Mouse (Mus musculus) CH12.LX (cell line): ENCODE data around the gene Dcst2. TPM values are rescaled to one million over a fixed set of nuclear protein-coding genes. Genes with fewer than 3 reads are reported as not detected.
A peak's percentile ranks its signal among the peaks of the same experiment; 100 is the strongest.

Experiments used
- DNase-seq: peaks from one replicate; pipeline ENCODE4 v3.0.0-alpha.2; 2013; ENCODE audit errors: extremely low read depth
- H3K27ac ChIP-seq: 2 replicates; pipeline ENCODE4 v1.5.1; 2012; ENCODE audit warnings: low read depth, mild to moderate bottlenecking, control low read depth, moderate library complexity; ENCODE audit not compliant: insufficient read depth
- H3K27me3 ChIP-seq: replicated peaks from 2 replicates; pipeline ENCODE3; 2012; ENCODE audit warnings: inconsistent platforms
- H3K36me3 ChIP-seq, 2 experiments: replicated peaks in 1 of 2; 2 replicates each; pipeline versions ENCODE3 to v1.6.1; 2012; ENCODE audit warnings: inconsistent platforms in 1 of 2, low read length in 1 of 2, mild to moderate bottlenecking in 1 of 2, mixed read lengths in 1 of 2, moderate library complexity in 1 of 2; ENCODE audit not compliant: control insufficient read depth in 1 of 2, insufficient read depth in 1 of 2
- H3K4me1 ChIP-seq, 2 experiments: 2 replicates each; pipeline ENCODE4 v1.6.1; 2012; ENCODE audit warnings: inconsistent platforms in 1 of 2, moderate library complexity in 1 of 2; ENCODE audit not compliant: insufficient read depth in 2 of 2, control insufficient read depth in 1 of 2
- H3K4me2 ChIP-seq: 2 replicates; pipeline ENCODE4 v1.6.1; 2012; ENCODE audit warnings: low read depth, mild to moderate bottlenecking, control low read depth; ENCODE audit not compliant: poor library complexity, insufficient read depth, severe bottlenecking
- H3K4me3 ChIP-seq, 3 experiments: fragments of 150-350 bp in 1 of 3; sonication (generic) in 1 of 3; replicated peaks in 1 of 3; 2 replicates each; pipeline versions ENCODE3 to v1.5.1; 2011 to 2012; ENCODE audit warnings: low read depth in 2 of 3, low read length in 2 of 3, mild to moderate bottlenecking in 2 of 3, moderate library complexity in 2 of 3, control low read depth in 1 of 3, improper control_type of control experiment in 1 of 3, inconsistent platforms in 1 of 3, mixed read lengths in 1 of 3; ENCODE audit not compliant: poor library complexity in 1 of 3
- H3K79me2 ChIP-seq: replicated peaks from 2 replicates; pipeline ENCODE4 v1.6.1; 2012; ENCODE audit warnings: mild to moderate bottlenecking, moderate library complexity; ENCODE audit not compliant: control insufficient read depth, poor library complexity, insufficient read depth, severe bottlenecking; ENCODE audit errors: extremely low read depth
- H3K9ac ChIP-seq: 2 replicates; pipeline ENCODE4 v1.6.1; 2012; ENCODE audit warnings: low read depth, mild to moderate bottlenecking, control low read depth, moderate library complexity; ENCODE audit not compliant: insufficient read depth
- H3K9me3 ChIP-seq: replicated peaks from 2 replicates; pipeline ENCODE3; 2012; ENCODE audit warnings: low read length, inconsistent platforms, mixed read lengths
- BHLHE40 ChIP-seq: IDR thresholded peaks from 2 replicates; pipeline ENCODE4 v1.6.1; 2011; ENCODE audit warnings: mild to moderate bottlenecking, low read depth, low read length, improper control_type of control experiment
- CHD2 ChIP-seq: IDR thresholded peaks from 2 replicates; pipeline ENCODE4 v1.6.1; 2011; ENCODE audit warnings: low read length, improper control_type of control experiment
- E2F4 ChIP-seq: IDR thresholded peaks from 2 replicates; pipeline ENCODE4 v1.6.1; 2011; ENCODE audit warnings: low read depth, low read length, improper control_type of control experiment; ENCODE audit not compliant: insufficient replicate concordance
- GABPA ChIP-seq: IDR thresholded peaks from 2 replicates; pipeline ENCODE4 v1.6.1; 2012; ENCODE audit warnings: low read depth, low read length, improper control_type of control experiment, inconsistent platforms; ENCODE audit not compliant: insufficient replicate concordance
- IRF4 ChIP-seq: IDR thresholded peaks from 2 replicates; pipeline ENCODE4 v1.6.1; 2014; ENCODE audit warnings: low read depth, mild to moderate bottlenecking, inconsistent platforms, low read length, improper control_type of control experiment
- JUND ChIP-seq: conservative IDR thresholded peaks from 2 replicates; pipeline ENCODE4 v1.6.1; 2011; ENCODE audit warnings: low read depth, low read length, improper control_type of control experiment
- MAX ChIP-seq: IDR thresholded peaks from 2 replicates; pipeline ENCODE4 v1.6.1; 2011; ENCODE audit warnings: low read length, improper control_type of control experiment
- MAZ ChIP-seq: IDR thresholded peaks from 2 replicates; pipeline ENCODE4 v1.6.1; 2012; ENCODE audit warnings: low read depth, mild to moderate bottlenecking, inconsistent platforms, low read length, improper control_type of control experiment, moderate library complexity
- MEF2A ChIP-seq: IDR thresholded peaks from 2 replicates; pipeline ENCODE4 v1.6.1; 2014; ENCODE audit warnings: low read depth, mild to moderate bottlenecking, inconsistent platforms, low read length, improper control_type of control experiment, borderline replicate concordance
- MXI1 ChIP-seq: IDR thresholded peaks from 2 replicates; pipeline ENCODE4 v1.6.1; 2011; ENCODE audit warnings: mild to moderate bottlenecking, low read depth, low read length, improper control_type of control experiment
- NELFE ChIP-seq: IDR thresholded peaks from 2 replicates; pipeline ENCODE4 v1.6.1; 2011; ENCODE audit warnings: low read depth, low read length, improper control_type of control experiment
- NRF1 ChIP-seq: IDR thresholded peaks from 2 replicates; pipeline ENCODE4 v1.6.1; 2014; ENCODE audit warnings: low read depth, mild to moderate bottlenecking, inconsistent platforms, low read length, improper control_type of control experiment, moderate library complexity
- SIN3A ChIP-seq: IDR thresholded peaks from 2 replicates; pipeline ENCODE4 v1.6.1; 2012; ENCODE audit warnings: low read length, improper control_type of control experiment, inconsistent platforms
- SMC3 ChIP-seq: IDR thresholded peaks from 2 replicates; pipeline ENCODE4 v1.6.1; 2011; ENCODE audit warnings: low read depth, low read length, improper control_type of control experiment
- TBP ChIP-seq: conservative IDR thresholded peaks from 2 replicates; pipeline ENCODE4 v1.6.1; 2011; ENCODE audit warnings: low read depth, low read length, improper control_type of control experiment
- TCF12 ChIP-seq: IDR thresholded peaks from 2 replicates; pipeline ENCODE4 v1.6.1; 2014; ENCODE audit warnings: low read depth, mild to moderate bottlenecking, inconsistent platforms, low read length, improper control_type of control experiment
- USF1 ChIP-seq: IDR thresholded peaks from 2 replicates; pipeline ENCODE4 v1.6.1; 2014; ENCODE audit warnings: low read depth, mild to moderate bottlenecking, inconsistent platforms, low read length, improper control_type of control experiment
- USF2 ChIP-seq: conservative IDR thresholded peaks from 2 replicates; pipeline ENCODE4 v1.6.1; 2011; ENCODE audit warnings: low read depth, low read length, improper control_type of control experiment
- ZMIZ1 ChIP-seq: IDR thresholded peaks from 2 replicates; pipeline ENCODE4 v1.6.1; 2012; ENCODE audit warnings: low read depth, mild to moderate bottlenecking, inconsistent platforms, low read length, improper control_type of control experiment
- ZNF384 ChIP-seq: IDR thresholded peaks from 2 replicates; pipeline ENCODE4 v1.6.1; 2012; ENCODE audit warnings: low read depth, low read length, improper control_type of control experiment, inconsistent platforms
- dilution Hi-C: fragments of 300-500 bp; cut with MboI; formaldehyde crosslinking; loops from 2 replicates; pipeline ENCODE4 v1.14.3; 2020; ENCODE audit warnings: low sequenced_read_pairs; ENCODE audit not compliant: extremely low pct_unique_long_range_greater_than_20kb, extremely low pct_ligation_motif_present
- in situ Hi-C: fragments of 300-500 bp; cut with MboI; formaldehyde crosslinking; loops from 3 replicates; pipeline ENCODE4 v1.14.3; 2019; ENCODE audit warnings: low sequenced_read_pairs, low pct_ligation_motif_present, low pct_unique_long_range_greater_than_20kb, mixed read lengths
- polyA plus RNA-seq: library from polyadenylated mRNA; unstranded; fragments of >175 nt; gene quantifications from 2 replicates; pipeline ENCODE4 v1.2.1, GENCODE M21; 2012; ENCODE audit warnings: low read depth; ENCODE audit not compliant: insufficient read length
- total RNA-seq, 2 experiments: library from RNA; depleted of rRNA; stranded (reverse); fragments of 300-350 nt in 1 of 2; fragments of >200 nt in 1 of 2; gene quantifications; 2 replicates each; pipeline ENCODE4 v1.2.3; 2012 to 2014

Dcst2 gene
- total and polyA plus RNA-seq, 3 experiments: 0.10 TPM; not detected in 2

- dilution Hi-C loops (no loop called here), in situ Hi-C loops (no loop called here)
- peaks cover 0 to 4% of the 10 kb centered on the region in 2 experiments for H3K36me3 ChIP-seq
- H3K9ac ChIP-seq: 0 out of 2 replicates have a peak overlapping the region, but pooled peaks have one; percentile 13
- peak overlapping the region; percentile 31; the same call in 1 of the 2 replicates for H3K4me2 ChIP-seq
- peaks cover 12 to 25% of the 10 kb centered on the region in 2 experiments for H3K4me1 ChIP-seq
- H3K9me3 ChIP-seq: no peaks in the 10 kb centered on the region
- no peaks in the 10 kb centered on the region for H3K79me2 ChIP-seq
- no peak overlapping the region for H3K27ac ChIP-seq
- TF ChIP-seq CHD2 (no peak), MXI1 (no peak), NELFE (no peak), IRF4 (no peak), GABPA (no peak), TCF12 (no peak), MAZ (no peak), SMC3 (no peak), NRF1 (no peak), ZMIZ1 (no peak), USF1 (no peak), TBP (no peak), MEF2A (no peak), ZNF384 (no peak), USF2 (no peak), E2F4 (no peak), SIN3A (no peak), JUND (no peak)
- DNase-seq: no peak
- no peak overlapping the region for H3K4me3 ChIP-seq
- H3K27me3 ChIP-seq: peaks cover 18% of the 10 kb centered on the region
Observed at GRCm38 (mm10) chr3:89355512-89355902, 6.3 kb upstream of the Dcst2 start.

GRCm38 (mm10) chr3:89356029-89356428 lies 5.7 kb upstream of the Dcst2 start:
- dilution Hi-C loops: no loop called here
- H3K4me2 ChIP-seq: peak overlapping the region; percentile 31
- TF ChIP-seq BHLHE40 (peak; percentile 81), MAX (no peak)
- H3K79me2 ChIP-seq: no peaks in the 10 kb centered on the region
- H3K27ac ChIP-seq: no peak overlapping the region
- H3K9ac ChIP-seq: 0 out of 2 replicates have a peak overlapping the region, but pooled peaks have one; percentile 13
- peaks cover 18% of the 10 kb centered on the region for H3K27me3 ChIP-seq
- H3K4me3 ChIP-seq: no peak overlapping the region
- in situ Hi-C loops: no loop called here
- H3K4me1 ChIP-seq: peaks cover 9 to 22% of the 10 kb centered on the region in 2 experiments
- peaks cover 0 to 4% of the 10 kb centered on the region in 2 experiments for H3K36me3 ChIP-seq
- DNase-seq: no peak
- H3K9me3 ChIP-seq: no peaks in the 10 kb centered on the region
